Mouse (Mus musculus) midbrain, embryonic 12.5 days (tissue): Measurements from ENCODE around the gene Arid1a. TPM values are rescaled to one million over a fixed set of nuclear protein-coding genes. Genes with fewer than 3 reads are reported as not detected.

ENCODE experiments used
- ATAC-seq: fragments of 200-750 bp; cut with Nextera tagmentation; 2 replicates; pipeline ENCODE4 v1.8.0; 2017; ENCODE audit warnings: low read depth, moderate TSS enrichment, moderate library complexity; ENCODE audit not compliant: low FRiP score
- H3K27ac ChIP-seq: fragments of 300-500 bp; sonication (generic); replicated peaks from 2 replicates; pipeline ENCODE4 v1.5.1; 2016; ENCODE audit warnings: mild to moderate bottlenecking
- H3K27me3 ChIP-seq: fragments of 300-500 bp; sonication (generic); 2 replicates; pipeline ENCODE4 v1.6.1; 2016; ENCODE audit warnings: mild to moderate bottlenecking
- H3K36me3 ChIP-seq: fragments of 300-500 bp; sonication (generic); 2 replicates; pipeline ENCODE4 v1.6.1; 2016
- H3K4me1 ChIP-seq: fragments of 300-500 bp; sonication (generic); 2 replicates; pipeline ENCODE4 v1.6.1; 2016
- H3K4me2 ChIP-seq: fragments of 300-500 bp; sonication (generic); replicated peaks from 2 replicates; pipeline ENCODE4 v1.6.1; 2016; ENCODE audit warnings: mild to moderate bottlenecking, moderate library complexity
- H3K4me3 ChIP-seq: fragments of 300-500 bp; sonication (generic); 2 replicates; pipeline ENCODE4 v1.5.1; 2016; ENCODE audit warnings: mild to moderate bottlenecking
- H3K9ac ChIP-seq: fragments of 300-500 bp; sonication (generic); replicated peaks from 2 replicates; pipeline ENCODE4 v1.6.1; 2016; ENCODE audit warnings: mild to moderate bottlenecking, moderate library complexity
- H3K9me3 ChIP-seq: fragments of 300-500 bp; sonication (generic); 2 replicates; pipeline ENCODE4 v1.6.1; 2016; ENCODE audit warnings: mild to moderate bottlenecking
- WGBS: fragments of 180-500 bp; shearing (Covaris S2); methylation state at CpG from one replicate; pipeline ENCODE4 v1.1.7; 2016; 5-methylcytosine and 5-hydroxymethylcytosine counted together
- polyA plus RNA-seq: library from polyadenylated mRNA; unstranded; fragments of >200 nt; fragmentation: Nextera tagmentation; extraction: Ambion mirVana; gene quantifications from 2 replicates; pipeline ENCODE4 v1.2.1, GENCODE M21; 2016

Arid1a gene
- polyA plus RNA-seq, 1 experiment from 2014 or later, result 47.7 TPM

- Histone ChIP-seq H3K36me3 (no peaks in the 10 kb centered on the region), H3K4me2 (peak overlapping the region; percentile 46), H3K27me3 (no peaks in the 10 kb centered on the region), H3K9ac (no peak overlapping the region), H3K4me3 (no peak overlapping the region), H3K9me3 (no peaks in the 10 kb centered on the region), H3K27ac (peak overlapping the region; percentile 49; the same call in 1 of the 2 replicates), H3K4me1 (peaks cover 70% of the 10 kb centered on the region)
- no peak for ATAC-seq
- 39% methylated on average over 9 of the region's 9 CpGs for WGBS
Observed at GRCm38 (mm10) chr4:133728256-133728655, 28.3 kb downstream of the Arid1a start.

- H3K27me3 ChIP-seq, result no peaks in the 10 kb centered on the region
- ATAC-seq, result no peak
- no peak overlapping the region for H3K27ac ChIP-seq
- H3K4me3 ChIP-seq, result no peak overlapping the region
- H3K36me3 ChIP-seq, result peaks cover 22% of the 10 kb centered on the region
- WGBS, result 80% methylated on average over 2 of the region's 2 CpGs
- no peak overlapping the region for H3K9ac ChIP-seq
- peaks cover 47% of the 10 kb centered on the region for H3K4me1 ChIP-seq
- H3K9me3 ChIP-seq, result no peaks in the 10 kb centered on the region
- H3K4me2 ChIP-seq, result no peak overlapping the region
Observed at GRCm38 (mm10) chr4:133725706-133726105, 30.9 kb downstream of the Arid1a start.

DNA sequence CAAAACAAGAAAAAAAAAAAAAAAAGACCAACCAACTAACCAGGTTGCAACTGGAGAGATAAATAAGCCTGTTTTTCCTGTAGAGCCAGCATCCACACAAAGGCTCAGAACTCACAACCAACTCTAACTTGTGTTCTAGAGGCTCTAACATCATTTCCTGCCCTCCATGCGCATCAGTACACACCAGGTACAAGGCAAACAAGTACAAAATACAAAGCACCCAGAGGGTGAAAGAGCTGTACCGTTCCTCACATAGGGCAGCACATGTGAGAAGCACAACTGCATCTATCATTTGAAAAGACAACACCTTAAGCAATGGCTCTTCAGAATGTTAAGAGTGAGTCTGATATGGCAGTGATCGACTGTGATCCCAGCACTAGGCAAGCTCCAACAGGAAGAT is 36.8 kb downstream of the Arid1a start:
- Histone ChIP-seq H3K27me3 (no peaks in the 10 kb centered on the region), H3K36me3 (peaks cover 80% of the 10 kb centered on the region), H3K4me2 (no peak overlapping the region), H3K27ac (no peak overlapping the region), H3K4me1 (no peaks in the 10 kb centered on the region), H3K9me3 (no peaks in the 10 kb centered on the region), H3K9ac (no peak overlapping the region), H3K4me3 (no peak overlapping the region)
- no peak for ATAC-seq
- WGBS, result 93% methylated on average over 3 of the region's 3 CpGs

DNA sequence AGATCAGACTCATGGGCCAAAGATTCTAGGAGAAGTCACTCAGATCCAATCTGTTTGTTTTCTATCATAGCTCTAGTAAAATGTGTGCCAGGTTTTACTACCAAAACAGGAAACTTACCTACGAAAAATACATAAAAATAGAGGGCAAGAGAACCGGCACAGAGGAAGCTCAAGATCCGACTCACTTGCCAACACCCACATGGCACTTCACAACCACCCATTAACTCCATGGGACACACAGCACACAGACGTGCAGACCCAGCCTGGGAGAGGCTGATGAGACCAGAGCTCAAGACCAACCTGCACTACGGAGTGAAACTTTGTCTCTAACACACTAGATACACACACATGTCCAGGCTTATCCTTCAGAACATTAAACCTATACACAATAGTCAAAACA is 43.8 kb downstream of the Arid1a start:
- H3K36me3 ChIP-seq, result peaks cover 70% of the 10 kb centered on the region
- no peak for ATAC-seq
- WGBS, result 89% methylated on average over 5 of the region's 5 CpGs

GRCm38 (mm10) chr4:133711307-133712076 is 45.1 kb downstream of the Arid1a start:
- H3K4me2 ChIP-seq, result no peak overlapping the region
- no peaks in the 10 kb centered on the region for H3K9me3 ChIP-seq
- H3K27me3 ChIP-seq, result no peaks in the 10 kb centered on the region
- no peak overlapping the region for H3K9ac ChIP-seq
- peaks cover 70% of the 10 kb centered on the region for H3K36me3 ChIP-seq
- H3K4me1 ChIP-seq, result 0 out of 2 replicates have a peak, but pooled peaks cover 9% of the 10 kb centered on the region
- H3K27ac ChIP-seq, result no peak overlapping the region; the same call in 1 of the 2 replicates
- no peak for ATAC-seq
- 92% methylated on average over 6 of the region's 6 CpGs for WGBS
- H3K4me3 ChIP-seq, result no peak overlapping the region

More for the DNA sequence above, 43.8 kb downstream of the Arid1a start:
- Histone ChIP-seq H3K4me2 (no peak overlapping the region), H3K27ac (no peak overlapping the region), H3K9ac (no peak overlapping the region), H3K27me3 (no peaks in the 10 kb centered on the region), H3K4me1 (0 out of 2 replicates have a peak, but pooled peaks cover 9% of the 10 kb centered on the region), H3K4me3 (no peak overlapping the region), H3K9me3 (no peaks in the 10 kb centered on the region)

DNA sequence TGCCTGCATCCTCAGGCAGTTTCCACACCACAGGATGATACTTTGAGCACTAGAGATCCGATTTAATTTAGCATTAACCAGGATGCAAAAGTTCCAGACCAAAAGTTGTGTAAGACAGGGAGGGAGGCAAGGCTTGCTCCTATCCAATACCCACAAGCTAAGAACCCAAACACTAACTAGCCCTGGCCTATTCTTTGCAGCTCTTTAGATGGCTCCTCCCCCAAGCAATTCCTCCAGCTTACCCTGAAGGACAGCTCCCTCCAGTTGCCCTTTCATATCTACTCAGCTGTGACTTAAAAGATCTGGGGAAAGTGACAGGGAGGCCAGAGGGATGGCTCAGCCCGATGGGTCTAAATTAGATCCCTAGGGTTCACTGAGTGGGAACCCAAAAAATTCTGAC is 47.2 kb downstream of the Arid1a start:
- H3K27me3 ChIP-seq, result no peaks in the 10 kb centered on the region
- H3K36me3 ChIP-seq, result peaks cover 67% of the 10 kb centered on the region
- ATAC-seq, result no peak
- no peak overlapping the region for H3K4me2 ChIP-seq
- H3K4me1 ChIP-seq, result 0 out of 2 replicates have a peak, but pooled peaks cover 9% of the 10 kb centered on the region
- no peaks in the 10 kb centered on the region for H3K9me3 ChIP-seq
- 36% methylated on average over 2 of the region's 2 CpGs for WGBS
- H3K4me3 ChIP-seq, result no peak overlapping the region
- no peak overlapping the region for H3K9ac ChIP-seq
- H3K27ac ChIP-seq, result no peak overlapping the region

- no peak for ATAC-seq
- Histone ChIP-seq H3K36me3 (peaks cover 60% of the 10 kb centered on the region), H3K4me3 (no peak overlapping the region), H3K4me2 (no peak overlapping the region), H3K4me1 (0 out of 2 replicates have a peak, but pooled peaks cover 9% of the 10 kb centered on the region), H3K27ac (0 out of 2 replicates have a peak overlapping the region, but pooled peaks have one; percentile 2), H3K9me3 (no peaks in the 10 kb centered on the region), H3K9ac (no peak overlapping the region), H3K27me3 (no peaks in the 10 kb centered on the region)
- 78% methylated on average over 1 of the region's 1 CpGs for WGBS
Observed at GRCm38 (mm10) chr4:133707464-133707863, 49.1 kb downstream of the Arid1a start.

GRCm38 (mm10) chr4:133706956-133707355 is 49.6 kb downstream of the Arid1a start:
- Histone ChIP-seq H3K4me1 (0 out of 2 replicates have a peak, but pooled peaks cover 9% of the 10 kb centered on the region), H3K4me2 (no peak overlapping the region), H3K9ac (no peak overlapping the region), H3K36me3 (peaks cover 62% of the 10 kb centered on the region), H3K9me3 (no peaks in the 10 kb centered on the region), H3K27ac (0 out of 2 replicates have a peak overlapping the region, but pooled peaks have one; percentile 2), H3K4me3 (no peak overlapping the region), H3K27me3 (no peaks in the 10 kb centered on the region)
- 77% methylated on average over 8 of the region's 8 CpGs for WGBS
- no peak for ATAC-seq

DNA sequence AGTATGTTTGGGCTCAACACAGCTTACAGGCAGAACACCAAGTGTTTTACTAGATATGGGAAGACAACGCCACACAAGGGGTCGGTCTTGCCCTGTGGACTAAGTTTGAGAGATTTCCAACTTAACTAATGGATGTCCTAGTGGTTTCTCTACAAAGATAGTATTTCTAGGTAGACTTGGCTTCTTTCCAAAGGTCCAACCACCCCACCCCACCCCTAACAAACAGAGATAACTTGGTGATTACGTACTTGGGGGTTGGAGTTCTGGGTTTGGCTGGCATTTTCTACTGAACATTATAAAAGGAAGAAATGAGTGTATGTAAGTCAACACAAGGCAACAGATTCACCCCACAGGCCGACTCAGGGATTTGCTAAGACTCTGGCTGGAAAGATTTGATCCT is 51.5 kb downstream of the Arid1a start:
- 94% methylated on average over 4 of the region's 4 CpGs for WGBS
- no peak for ATAC-seq
- no peak overlapping the region for H3K27ac ChIP-seq
- no peak overlapping the region for H3K9ac ChIP-seq
- no peaks in the 10 kb centered on the region for H3K27me3 ChIP-seq
- H3K36me3 ChIP-seq, result peaks cover 66% of the 10 kb centered on the region
- no peak overlapping the region for H3K4me2 ChIP-seq
- 0 out of 2 replicates have a peak, but pooled peaks cover 9% of the 10 kb centered on the region for H3K4me1 ChIP-seq
- H3K4me3 ChIP-seq, result no peak overlapping the region
- H3K9me3 ChIP-seq, result no peaks in the 10 kb centered on the region

DNA sequence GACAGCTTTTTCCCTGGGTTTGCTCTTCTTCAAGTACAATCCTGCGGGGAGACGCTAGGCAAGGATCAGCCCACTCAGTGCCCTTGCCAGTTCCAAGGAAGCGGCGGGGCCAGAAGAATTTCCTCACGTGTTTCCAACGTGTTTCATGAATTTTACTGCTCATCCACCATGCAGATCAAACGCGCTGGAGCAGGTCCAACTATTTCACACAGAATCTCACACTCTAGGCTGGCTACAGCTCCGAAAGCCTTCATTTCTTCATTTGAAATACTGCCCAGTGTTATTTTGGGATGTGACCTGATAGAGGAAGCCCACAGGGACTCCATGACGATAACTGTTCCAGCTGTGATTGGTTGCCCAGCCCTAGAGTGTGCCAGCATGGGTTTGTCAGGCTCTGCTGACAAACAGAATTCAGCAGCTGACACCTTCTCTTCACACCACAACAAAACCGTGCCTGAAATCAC is 55.6 kb downstream of the Arid1a start:
- Histone ChIP-seq H3K27ac (no peak overlapping the region), H3K27me3 (no peaks in the 10 kb centered on the region), H3K9me3 (no peaks in the 10 kb centered on the region), H3K9ac (no peak overlapping the region), H3K4me2 (no peak overlapping the region), H3K4me3 (no peak overlapping the region), H3K4me1 (no peaks in the 10 kb centered on the region), H3K36me3 (peaks cover 62% of the 10 kb centered on the region)
- no peak for ATAC-seq
- 91% methylated on average over 11 of the region's 11 CpGs for WGBS

- Histone ChIP-seq H3K4me3 (no peak overlapping the region), H3K27me3 (no peaks in the 10 kb centered on the region), H3K9me3 (no peaks in the 10 kb centered on the region), H3K9ac (no peak overlapping the region), H3K4me1 (no peaks in the 10 kb centered on the region), H3K36me3 (peaks cover 75% of the 10 kb centered on the region), H3K4me2 (no peak overlapping the region), H3K27ac (no peak overlapping the region)
- WGBS, result 83% methylated on average over 3 of the region's 3 CpGs
- ATAC-seq, result no peak
Observed at GRCm38 (mm10) chr4:133695363-133695762, 61.2 kb downstream of the Arid1a start.

GRCm38 (mm10) chr4:133690252-133690651 is 66.3 kb downstream of the Arid1a start:
- WGBS, result 69% methylated on average over 5 of the region's 5 CpGs
- no peak overlapping the region for H3K4me3 ChIP-seq
- H3K36me3 ChIP-seq, result peaks cover 100% of the 10 kb centered on the region
- no peak overlapping the region for H3K27ac ChIP-seq
- ATAC-seq, result no peak
- H3K4me2 ChIP-seq, result no peak overlapping the region
- no peaks in the 10 kb centered on the region for H3K9me3 ChIP-seq
- H3K4me1 ChIP-seq, result peaks cover 3% of the 10 kb centered on the region; the same call in 1 of the 2 replicates
- no peak overlapping the region for H3K9ac ChIP-seq
- no peaks in the 10 kb centered on the region for H3K27me3 ChIP-seq
